Mouse (Mus musculus) forelimb bud, embryonic 11.5 days (tissue): Measurements from ENCODE around the gene Fos.

Experiments used
- DNase-seq: peaks from one replicate; pipeline ENCODE4 v3.0.0-alpha.2; 2012; ENCODE audit warnings: low read depth, low spot score

The Fos gene

DNA sequence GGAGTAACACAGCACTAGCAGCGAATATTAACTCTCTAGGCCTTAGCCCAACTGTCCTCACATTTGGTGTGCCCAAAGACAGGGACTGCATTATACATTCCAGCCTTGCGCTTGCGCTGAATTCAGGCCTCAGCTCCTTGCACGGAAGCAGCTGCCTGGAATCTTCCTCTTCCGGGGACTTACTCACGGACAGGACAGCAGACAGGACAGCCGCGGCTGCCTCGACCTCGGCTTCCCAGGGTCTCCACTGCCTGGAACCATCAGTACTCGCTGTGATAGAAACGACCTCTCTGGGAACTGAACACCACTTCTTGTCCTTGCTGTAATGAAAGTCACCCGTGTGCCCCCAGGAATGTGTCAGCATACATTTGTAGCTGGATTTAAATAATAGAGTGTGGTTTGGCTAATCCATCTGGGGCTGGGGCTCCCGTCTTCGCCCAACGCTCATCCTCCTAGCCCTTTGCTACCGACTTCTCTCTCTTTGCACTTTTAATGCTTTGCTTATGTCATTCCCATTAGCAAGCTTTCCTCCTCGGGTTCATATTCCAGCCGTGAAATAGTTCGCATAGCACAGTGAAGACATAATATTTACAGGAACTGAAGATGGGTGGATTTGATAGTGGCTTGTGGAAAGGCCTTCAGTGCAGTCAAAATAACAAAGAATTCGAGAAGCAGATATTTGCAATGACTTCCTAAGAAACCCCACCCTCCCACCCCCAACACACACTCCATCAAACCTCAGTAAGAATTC lies 11.6 kb upstream of the Fos start:
- DNase-seq, result no peak

DNA sequence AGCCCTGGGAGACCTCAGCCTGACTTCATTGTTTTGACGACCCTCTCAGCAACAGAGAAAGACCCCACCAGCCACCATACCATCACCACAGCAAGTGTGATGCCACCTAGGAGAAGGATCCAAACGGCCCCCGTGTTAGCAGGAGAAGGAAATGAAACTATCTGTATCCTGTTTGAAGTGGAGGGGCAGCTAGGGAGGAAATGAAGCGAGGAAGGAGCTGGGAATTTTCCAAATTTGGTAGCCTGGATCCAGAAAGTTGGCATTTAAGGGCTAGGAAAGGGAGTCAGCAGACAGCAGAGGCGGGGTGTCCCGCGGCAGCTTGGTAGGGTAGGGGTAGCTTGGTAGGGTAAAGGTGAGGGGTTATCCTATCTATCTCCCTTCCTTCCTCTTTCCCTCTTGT lies 10.9 kb upstream of the Fos start:
- no peak for DNase-seq

- DNase-seq, result no peak
Measured at GRCm38 (mm10) chr12:85464431-85464830, 9.3 kb upstream of the Fos start.

DNA sequence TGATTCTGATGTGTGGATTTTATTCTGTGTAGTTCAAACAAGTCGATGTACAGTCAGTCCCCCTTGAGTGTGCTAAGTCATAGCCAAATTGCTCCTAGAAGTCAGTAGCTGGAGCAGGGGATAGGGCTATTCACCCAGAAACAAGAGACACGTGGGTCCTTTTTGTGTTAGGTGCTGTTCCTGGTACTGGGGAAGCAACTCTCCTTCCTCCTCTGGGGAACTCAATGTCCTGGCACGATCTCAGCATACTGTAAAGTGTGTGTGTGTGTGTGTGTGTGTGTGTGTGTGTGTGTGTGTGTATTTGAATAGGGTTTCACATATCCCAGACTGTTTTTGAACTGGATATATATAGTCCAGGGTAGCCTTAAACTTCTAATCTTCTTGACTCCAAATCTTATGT lies 8.8 kb upstream of the Fos start:
- DNase-seq, result no peak

DNA sequence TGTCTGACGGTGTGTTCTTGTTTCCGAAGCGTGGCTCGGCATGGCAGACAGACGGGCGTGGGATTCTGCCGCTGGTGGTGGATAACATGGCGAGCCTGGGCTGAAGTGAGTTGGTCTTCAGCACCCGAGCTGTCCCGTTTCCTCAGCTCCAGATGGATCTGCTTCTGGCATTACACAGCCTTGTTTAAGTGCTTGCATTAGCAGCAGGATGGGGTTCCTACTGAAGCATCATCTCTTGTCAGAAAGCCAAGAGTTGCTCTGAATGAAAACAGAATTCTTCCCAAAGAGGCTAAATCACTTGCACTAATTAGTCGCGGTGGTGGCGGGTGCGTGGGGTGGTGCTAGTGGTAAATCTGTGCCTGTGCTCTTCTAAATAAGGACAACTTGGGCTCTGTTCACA lies 5.8 kb upstream of the Fos start:
- DNase-seq, result no peak

DNA sequence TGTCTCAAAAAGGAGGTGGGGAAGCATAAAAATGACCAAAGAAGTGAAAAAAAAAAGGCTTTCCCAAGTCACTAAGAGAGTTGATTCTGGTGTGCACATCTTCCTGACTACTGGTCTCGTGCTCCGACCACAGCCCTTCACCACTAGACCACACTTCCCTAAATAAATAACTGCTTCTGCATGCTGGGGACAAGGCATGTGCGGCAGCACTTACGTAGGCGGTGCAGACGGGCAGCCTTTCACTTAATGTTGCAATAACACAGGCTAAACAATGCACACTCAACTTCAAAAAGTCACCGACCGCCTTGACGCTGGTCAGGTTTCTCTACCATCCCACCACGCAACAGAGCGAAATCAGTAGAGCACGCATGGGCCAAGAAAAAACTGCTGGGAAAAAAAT lies 5.0 kb upstream of the Fos start:
- no peak for DNase-seq

DNA sequence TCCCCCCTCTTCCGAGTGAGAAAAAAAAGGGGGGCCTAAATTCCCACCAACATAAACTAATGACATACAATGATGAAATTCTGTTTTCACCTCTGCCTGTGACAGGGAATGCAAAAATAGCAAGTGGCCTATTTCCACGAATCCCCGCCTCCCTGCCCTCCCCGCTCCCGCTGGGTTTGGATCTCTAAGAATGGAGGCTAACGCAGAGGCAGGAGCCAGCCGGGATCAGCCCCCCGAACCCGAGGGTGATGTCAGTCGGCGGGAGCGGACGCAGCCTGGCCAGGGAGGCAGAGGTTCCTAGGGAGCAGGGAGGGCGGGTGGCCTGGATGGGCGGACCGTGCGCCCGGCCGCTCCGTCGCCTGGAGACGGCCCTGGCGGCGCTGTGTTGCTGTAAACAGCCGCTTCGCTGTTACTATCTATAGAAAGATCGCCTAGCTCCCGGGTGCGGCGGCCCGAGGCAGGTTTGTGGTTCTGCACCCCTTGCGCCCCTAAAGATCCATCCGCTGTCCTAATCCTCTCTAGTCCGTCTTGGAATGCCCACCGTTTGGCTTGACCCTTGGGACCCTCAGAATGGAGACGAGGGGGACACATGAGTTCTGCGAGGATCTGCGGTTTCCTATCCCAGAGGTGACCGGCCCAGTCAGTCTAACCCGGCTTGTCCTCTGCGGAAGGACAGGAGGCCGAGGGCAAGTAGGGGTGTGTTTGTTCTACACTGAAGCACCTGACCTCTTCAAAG lies 1.6 kb upstream of the Fos start:
- DNase-seq, result peak; percentile 59

DNA sequence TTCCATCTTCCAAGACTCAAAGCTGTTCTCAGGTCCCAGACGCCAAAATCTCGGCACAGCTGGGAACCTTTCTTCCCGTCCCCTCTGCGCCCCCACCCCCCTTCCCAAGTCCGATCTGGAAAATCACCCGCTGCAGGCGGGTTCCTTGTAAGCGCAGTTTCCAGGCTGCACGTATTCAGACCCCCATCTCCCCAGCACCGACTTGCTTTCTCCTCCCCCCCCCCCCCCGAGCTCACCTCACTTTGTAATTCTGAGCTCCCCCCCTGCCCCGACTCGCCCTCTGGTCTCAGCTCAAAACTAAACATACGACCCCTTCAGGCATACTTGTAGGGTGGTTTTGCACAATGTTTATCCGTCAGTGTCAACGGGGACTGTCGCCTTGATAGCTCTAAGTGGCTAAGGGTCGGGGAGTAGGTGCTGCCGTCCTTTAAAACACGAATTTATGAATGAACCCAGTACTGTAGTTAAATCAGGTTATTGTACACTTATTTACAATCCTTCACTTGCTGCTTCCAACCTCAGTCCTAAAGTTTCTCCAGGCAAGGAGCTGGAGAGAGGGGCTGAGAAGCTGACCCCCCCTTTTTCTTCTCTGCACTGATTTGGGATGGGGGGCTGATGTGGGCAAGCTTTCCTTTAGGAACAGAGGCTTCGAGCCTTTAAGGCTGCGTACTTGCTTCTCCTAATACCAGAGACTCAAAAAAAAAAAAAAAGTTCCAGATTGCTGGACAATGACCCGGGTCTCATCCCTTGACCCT lies 857 bp upstream of the Fos start:
- DNase-seq, result no peak

DNA sequence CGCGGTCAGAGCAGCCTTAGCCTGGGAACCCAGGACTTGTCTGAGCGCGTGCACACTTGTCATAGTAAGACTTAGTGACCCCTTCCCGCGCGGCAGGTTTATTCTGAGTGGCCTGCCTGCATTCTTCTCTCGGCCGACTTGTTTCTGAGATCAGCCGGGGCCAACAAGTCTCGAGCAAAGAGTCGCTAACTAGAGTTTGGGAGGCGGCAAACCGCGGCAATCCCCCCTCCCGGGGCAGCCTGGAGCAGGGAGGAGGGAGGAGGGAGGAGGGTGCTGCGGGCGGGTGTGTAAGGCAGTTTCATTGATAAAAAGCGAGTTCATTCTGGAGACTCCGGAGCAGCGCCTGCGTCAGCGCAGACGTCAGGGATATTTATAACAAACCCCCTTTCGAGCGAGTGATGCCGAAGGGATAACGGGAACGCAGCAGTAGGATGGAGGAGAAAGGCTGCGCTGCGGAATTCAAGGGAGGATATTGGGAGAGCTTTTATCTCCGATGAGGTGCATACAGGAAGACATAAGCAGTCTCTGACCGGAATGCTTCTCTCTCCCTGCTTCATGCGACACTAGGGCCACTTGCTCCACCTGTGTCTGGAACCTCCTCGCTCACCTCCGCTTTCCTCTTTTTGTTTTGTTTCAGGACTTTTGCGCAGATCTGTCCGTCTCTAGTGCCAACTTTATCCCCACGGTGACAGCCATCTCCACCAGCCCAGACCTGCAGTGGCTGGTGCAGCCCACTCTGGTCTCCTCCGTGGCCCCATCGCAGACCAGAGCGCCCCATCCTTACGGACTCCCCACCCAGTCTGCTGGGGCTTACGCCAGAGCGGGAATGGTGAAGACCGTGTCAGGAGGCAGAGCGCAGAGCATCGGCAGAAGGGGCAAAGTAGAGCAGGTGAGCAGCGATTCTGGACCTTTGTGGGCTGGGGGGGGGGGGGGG lies 875 bp downstream of the Fos start:
- DNase-seq, result no peak

DNA sequence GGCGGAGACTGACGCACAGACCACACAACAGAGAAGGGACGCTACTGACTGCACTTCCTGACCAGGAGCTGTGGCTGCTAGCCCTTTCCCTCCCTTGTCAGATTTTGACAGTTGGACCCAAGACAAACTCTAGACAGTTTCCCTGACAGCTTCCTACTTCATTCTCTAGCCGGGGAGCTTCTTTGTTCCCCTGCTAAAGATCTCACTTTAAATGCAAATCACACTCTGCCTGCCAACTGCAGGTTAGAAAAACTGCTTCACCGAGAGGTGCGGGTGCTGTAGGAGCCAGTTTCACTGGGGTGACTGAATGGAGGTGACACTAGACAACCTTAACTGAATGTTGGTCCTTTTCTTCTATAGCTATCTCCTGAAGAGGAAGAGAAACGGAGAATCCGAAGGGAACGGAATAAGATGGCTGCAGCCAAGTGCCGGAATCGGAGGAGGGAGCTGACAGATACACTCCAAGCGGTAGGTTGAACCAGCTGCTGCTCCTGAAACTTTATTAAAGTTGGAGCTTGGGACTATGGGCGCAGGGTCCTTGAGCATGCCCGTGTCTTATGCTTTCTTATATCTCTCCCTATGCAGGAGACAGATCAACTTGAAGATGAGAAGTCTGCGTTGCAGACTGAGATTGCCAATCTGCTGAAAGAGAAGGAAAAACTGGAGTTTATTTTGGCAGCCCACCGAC lies 1.7 kb downstream of the Fos start:
- no peak for DNase-seq

- no peak for DNase-seq
Measured at GRCm38 (mm10) chr12:85475920-85476828, 2.5 kb downstream of the Fos start.

- DNase-seq, result no peak
Measured at GRCm38 (mm10) chr12:85477219-85477618, 3.5 kb downstream of the Fos start.

GRCm38 (mm10) chr12:85477804-85478203 lies 4.1 kb downstream of the Fos start:
- no peak for DNase-seq

DNA sequence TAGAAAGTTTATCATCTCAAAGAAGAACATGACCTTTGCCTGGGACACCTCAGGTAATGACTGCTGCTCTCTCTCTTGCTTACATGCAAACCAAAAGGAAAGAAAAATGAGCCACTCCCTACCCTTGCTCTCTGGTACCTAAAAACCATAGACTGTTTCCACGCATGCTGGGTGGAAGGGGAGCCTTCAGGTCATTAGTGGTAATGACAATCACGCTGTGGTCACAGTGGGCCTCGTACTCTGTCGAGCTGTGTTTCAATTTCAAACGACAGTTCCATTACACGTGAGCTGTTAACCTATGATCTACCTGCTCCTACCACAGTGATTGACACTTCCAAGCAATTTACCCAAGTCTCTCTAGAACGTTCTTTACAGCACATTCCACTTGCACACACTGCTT lies 5.0 kb downstream of the Fos start:
- DNase-seq, result no peak

DNA sequence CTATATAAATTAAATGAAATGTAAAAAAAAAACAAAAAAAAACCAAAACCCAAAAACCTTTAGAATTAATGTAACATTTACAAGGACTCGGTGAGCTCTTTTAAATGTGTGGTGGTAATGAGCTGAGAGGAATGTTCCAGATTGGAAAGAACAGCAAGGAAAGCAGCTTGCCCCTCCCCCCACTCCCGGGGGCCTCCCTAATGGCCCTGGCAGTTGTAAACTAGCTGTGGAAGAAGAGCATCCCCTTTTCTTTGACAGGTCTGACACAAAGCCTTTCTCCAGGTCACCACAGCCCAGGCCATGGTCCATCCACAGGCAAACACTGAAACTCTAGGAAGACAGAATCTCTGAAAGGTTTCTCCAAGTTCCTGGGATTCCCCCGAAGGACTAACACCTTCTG lies 5.5 kb downstream of the Fos start:
- DNase-seq, result no peak

- DNase-seq, result no peak
Measured at GRCm38 (mm10) chr12:85483155-85483554, 9.5 kb downstream of the Fos start.

DNA sequence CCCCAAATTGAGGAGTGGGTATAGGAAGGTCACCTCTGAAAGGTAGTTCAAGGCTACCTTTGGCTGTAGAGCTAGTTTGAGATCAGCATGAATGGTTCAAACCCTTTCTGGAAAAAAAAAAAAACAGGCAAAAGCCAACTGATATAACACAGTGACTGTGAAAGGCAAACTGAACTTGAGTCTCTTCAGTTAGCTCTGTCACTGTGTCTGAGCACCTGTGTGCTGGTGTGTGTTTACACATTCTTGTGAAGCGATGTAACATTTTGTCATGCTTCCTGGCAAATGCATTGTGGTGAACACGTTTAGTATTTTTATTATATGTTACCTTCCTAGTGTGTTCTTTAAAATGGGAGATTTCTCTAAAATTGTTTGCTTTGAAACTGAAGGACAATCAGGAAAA lies 11.0 kb downstream of the Fos start:
- no peak for DNase-seq

DNA sequence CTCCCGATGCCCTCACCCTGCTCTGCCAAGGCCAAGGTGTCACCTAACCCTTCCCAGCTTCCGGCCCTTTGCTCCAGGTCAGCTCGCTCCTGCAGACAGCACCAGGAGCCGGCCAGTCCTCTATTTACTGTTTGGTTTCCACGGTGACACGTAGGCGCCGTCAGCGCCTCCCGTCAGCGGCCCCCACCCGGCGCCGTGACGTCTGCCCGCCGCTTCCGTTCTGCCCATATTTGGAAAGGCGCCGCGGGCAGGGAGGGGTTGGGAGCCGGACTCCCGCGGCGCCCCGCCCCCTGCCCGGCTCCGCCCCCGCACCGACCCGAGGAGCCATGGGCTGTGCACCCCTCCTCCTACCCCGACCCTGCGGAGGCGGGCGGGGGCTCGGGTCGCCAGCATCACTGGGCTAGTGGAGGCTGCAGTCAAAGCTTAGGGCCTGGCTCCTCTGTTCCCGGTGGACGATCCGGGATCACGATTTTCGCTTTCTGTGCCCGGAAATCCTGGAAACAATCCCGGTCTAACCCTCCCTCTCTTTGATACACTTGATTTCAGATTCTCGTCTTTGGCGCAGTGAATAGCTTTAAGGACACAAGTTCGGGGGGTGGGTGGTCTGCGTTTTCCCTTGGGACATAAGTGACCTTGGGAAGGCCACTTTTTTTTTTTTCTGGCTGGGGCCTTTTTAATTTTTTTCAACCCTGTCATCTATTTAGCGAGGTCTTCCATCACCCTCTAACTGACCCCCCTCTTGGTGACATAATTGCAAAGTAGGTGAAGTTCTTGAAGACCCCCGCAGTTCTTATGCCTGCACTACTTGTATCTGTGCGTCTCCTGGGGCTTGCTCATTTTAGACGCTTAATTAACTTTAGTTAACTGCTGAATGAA lies 12.4 kb downstream of the Fos start:
- DNase-seq, result peak; percentile 95

GRCm38 (mm10) chr12:85486766-85487069 lies 13.0 kb downstream of the Fos start:
- peak; percentile 50 for DNase-seq
